Mouse (Mus musculus) naive thymus-derived CD4-positive, alpha-beta T cell, adult 2 months (primary cell): ENCODE measurements around the gene Clec12a.

Experiments
- DNase-seq: peaks from one replicate; pipeline ENCODE4 v3.0.0-alpha.2; 2011; ENCODE audit warnings: low read depth

The Clec12a gene

DNA sequence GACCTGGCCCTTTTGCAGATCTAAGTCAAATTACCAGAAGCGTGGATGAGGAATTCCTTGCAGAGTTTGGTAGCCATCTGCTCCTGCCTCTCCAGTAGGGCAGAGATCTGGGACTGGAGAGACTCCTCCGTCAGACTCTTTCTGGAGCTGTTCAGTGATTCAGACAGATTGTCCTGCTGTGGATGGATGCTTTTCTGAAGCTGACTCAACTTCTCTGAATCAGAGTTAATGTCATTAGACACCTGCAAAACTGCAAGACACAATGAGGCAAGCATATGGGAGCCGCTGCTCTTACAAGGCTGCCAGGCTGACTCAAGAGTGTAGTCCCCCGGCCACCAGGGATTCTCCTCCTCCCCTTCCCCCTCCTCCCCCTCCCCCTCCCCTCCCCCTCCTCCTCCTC, 38.0 kb downstream of the Clec12a start:
- DNase-seq, result no peak

GRCm38 (mm10) chr6:129381736-129382135, 39.2 kb downstream of the Clec12a start:
- no peak for DNase-seq

- no peak for DNase-seq
Measured at GRCm38 (mm10) chr6:129383466-129383865, 41.0 kb downstream of the Clec12a start.

DNA sequence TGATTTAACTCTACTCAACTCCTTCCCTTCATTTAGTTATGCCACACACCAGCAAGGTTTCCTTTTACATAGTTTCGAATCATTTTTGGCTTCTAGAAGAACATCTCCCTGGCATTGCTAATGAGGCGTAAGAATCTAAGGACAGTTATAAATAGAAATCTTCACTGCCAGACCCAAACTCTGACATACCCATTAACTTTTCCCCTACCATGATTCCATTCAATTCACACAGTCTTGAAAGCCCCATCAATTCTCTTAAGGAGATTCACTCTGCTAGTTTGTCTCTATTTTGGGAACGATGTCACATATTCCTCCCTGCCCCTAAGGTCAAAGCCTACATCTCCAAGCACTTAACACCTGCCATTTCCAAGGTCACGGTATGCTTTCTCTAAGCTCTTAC, 42.5 kb downstream of the Clec12a start:
- no peak for DNase-seq

GRCm38 (mm10) chr6:129385774-129386173, 43.3 kb downstream of the Clec12a start, which contains the start of gene Clec12b:
TSS of gene Clec12b (minus strand) at chr6:129385874.
- no peak for DNase-seq

DNA sequence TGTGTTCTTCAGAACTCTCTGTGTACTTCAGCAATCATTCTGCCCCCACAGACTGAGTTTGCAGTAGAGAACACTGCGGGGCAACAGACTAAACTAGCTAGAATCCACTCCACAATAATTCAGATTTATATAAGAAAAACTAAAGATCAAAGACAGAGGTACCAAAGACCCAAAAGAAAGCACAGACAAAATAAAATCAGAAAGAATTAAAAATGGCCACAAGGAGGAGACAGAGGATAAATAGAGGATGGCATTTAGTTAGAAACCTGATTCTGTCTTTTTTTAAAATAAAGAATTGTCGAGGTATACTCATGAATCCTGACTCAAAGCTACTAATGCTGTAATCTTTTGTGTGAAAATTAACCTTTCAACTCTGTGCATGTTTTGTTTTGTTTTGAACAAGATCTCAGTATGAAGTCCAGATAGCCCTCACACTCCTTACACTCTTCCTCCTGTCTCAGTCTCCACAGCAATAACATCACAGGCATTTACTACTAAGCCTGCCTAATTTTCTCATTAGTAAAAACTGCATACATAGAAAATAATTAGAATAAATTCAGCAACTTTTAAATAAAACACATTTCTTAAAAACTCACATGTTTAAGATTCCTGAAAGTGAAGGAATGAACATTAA, 50.7 kb downstream of the Clec12a start:
- DNase-seq, result peak; percentile 16

DNA sequence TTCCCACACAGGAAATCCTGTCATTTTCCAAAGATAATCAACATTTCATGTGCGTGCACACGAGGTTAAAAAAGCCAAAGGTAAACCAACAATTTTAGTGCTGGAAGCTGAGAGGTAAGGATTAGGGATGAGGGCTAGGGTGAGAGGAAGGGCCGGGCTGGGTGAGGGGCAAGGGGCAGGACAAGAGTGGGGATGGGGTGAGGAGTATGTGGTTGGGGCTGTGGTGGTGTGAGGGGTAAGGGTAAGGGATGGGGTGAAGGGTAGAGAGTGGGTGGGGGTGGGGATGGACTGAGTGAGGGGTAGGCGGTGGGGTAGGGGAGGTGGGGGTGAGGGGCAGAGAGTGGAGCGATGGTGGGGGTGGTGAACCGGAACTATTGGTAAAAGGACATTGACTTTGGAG, 51.2 kb downstream of the Clec12a start:
- no peak for DNase-seq

GRCm38 (mm10) chr6:129396997-129397396, 54.5 kb downstream of the Clec12a start, which contains the start of gene Clec1b:
TSS of gene Clec1b (plus strand) at chr6:129397297.
- no peak for DNase-seq

GRCm38 (mm10) chr6:129399945-129400344, 57.5 kb downstream of the Clec12a start:
- no peak for DNase-seq

GRCm38 (mm10) chr6:129402404-129402803, 59.9 kb downstream of the Clec12a start:
- DNase-seq, result no peak

GRCm38 (mm10) chr6:129403391-129403790, 60.9 kb downstream of the Clec12a start:
- no peak for DNase-seq

GRCm38 (mm10) chr6:129405999-129406398, 63.5 kb downstream of the Clec12a start:
- no peak for DNase-seq

DNA sequence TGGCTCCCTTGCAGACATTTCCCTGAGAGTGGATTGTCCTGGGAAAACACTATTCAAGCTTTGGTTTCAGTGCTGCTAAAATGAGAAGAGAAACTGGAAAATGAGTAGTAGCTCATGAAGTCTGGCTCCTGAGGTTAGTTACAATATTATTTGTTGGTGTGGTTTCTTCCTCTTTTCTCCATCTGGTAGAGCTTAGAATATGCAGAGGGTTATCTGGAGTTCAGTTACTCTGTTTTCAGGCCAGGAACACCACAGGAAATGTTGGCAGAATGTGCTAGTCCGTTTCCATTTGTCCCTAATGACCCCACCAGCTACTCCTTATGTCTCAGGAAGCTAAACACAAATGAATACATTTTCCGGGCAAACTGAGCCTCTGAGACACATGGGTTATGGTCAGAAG, 64.8 kb downstream of the Clec12a start:
- DNase-seq, result no peak

DNA sequence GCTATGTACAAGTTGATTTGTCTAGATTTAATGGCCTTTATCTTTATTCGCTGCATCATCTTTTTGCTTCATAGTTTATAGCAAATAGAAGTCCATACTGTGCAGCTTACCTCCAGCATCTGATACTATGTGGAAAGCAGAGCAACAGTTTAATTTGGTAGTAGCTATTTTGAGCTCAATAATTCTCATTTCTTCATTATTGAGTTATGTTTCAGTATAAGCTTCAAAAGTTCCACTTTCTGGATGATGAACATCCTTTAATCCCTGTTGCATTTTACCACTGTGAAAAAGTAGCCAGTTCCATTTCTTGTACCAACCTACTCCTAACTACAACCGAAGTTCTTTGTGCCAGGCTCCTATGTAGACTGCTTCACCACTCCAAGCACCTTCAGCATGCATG, 66.1 kb downstream of the Clec12a start, which contains the start of gene Clec9a:
TSS of gene Clec9a (plus strand) at position 301 of the 400 bp plus-strand sequence.
- DNase-seq, result no peak

- DNase-seq, result no peak
Measured at GRCm38 (mm10) chr6:129414177-129414576, 71.7 kb downstream of the Clec12a start.
